Mouse (Mus musculus) forebrain, embryonic 13.5 days (tissue): ENCODE results near the gene Inka2. TPM values are rescaled to one million over a fixed set of nuclear protein-coding genes. Genes with fewer than 3 reads are reported as not detected.

ENCODE experiments used
- ATAC-seq: fragments of 200-750 bp; cut with Nextera tagmentation; 2 replicates; pipeline ENCODE4 v1.8.0; 2017
- H3K27ac ChIP-seq: fragments of 300-500 bp; sonication (generic); 2 replicates; pipeline ENCODE4 v1.5.1; 2015; ENCODE audit warnings: inconsistent platforms, mild to moderate bottlenecking, moderate library complexity
- H3K27me3 ChIP-seq: fragments of 300-500 bp; sonication (generic); 2 replicates; pipeline ENCODE4 v1.6.1; 2015; ENCODE audit warnings: mild to moderate bottlenecking, inconsistent platforms
- H3K36me3 ChIP-seq: fragments of 300-500 bp; sonication (generic); 2 replicates; pipeline ENCODE4 v1.6.1; 2015; ENCODE audit warnings: mild to moderate bottlenecking, inconsistent platforms; ENCODE audit not compliant: poor library complexity, severe bottlenecking
- H3K4me1 ChIP-seq: fragments of 300-500 bp; sonication (generic); 2 replicates; pipeline ENCODE4 v1.6.1; 2015; ENCODE audit warnings: inconsistent platforms
- H3K4me2 ChIP-seq: fragments of 300-500 bp; sonication (generic); 2 replicates; pipeline ENCODE4 v1.6.1; 2015; ENCODE audit warnings: inconsistent platforms, mild to moderate bottlenecking, moderate library complexity
- H3K4me3 ChIP-seq: fragments of 300-500 bp; sonication (generic); 2 replicates; pipeline ENCODE4 v1.5.1; 2015; ENCODE audit warnings: mild to moderate bottlenecking, inconsistent platforms
- H3K9ac ChIP-seq: fragments of 300-500 bp; sonication (generic); 2 replicates; pipeline ENCODE4 v1.6.1; 2015; ENCODE audit warnings: mild to moderate bottlenecking, inconsistent platforms
- H3K9me3 ChIP-seq: fragments of 300-500 bp; sonication (generic); replicated peaks from 2 replicates; pipeline ENCODE4 v1.6.1; 2016; ENCODE audit warnings: inconsistent platforms
- WGBS: fragments of 180-500 bp; shearing (Covaris S2); methylation state at CpG from one replicate; pipeline ENCODE4 v1.1.7; 2015; 5-methylcytosine and 5-hydroxymethylcytosine counted together
- polyA plus RNA-seq: library from polyadenylated mRNA; unstranded; fragments of >200 nt; fragmentation: Nextera tagmentation; extraction: Ambion mirVana; gene quantifications from 2 replicates; pipeline ENCODE4 v1.2.1, GENCODE M21; 2015

Inka2 gene
- polyA plus RNA-seq, 1 experiment from 2014 or later = 2.5 TPM

- H3K36me3 ChIP-seq = peaks cover 17% of the 10 kb centered on the region; the same call in 1 of the 2 replicates
- no peaks in the 10 kb centered on the region for H3K27me3 ChIP-seq
- no peak overlapping the region for H3K9ac ChIP-seq
- no peaks in the 10 kb centered on the region for H3K9me3 ChIP-seq
- no peaks in the 10 kb centered on the region for H3K4me1 ChIP-seq
- ATAC-seq = no peak
- H3K4me2 ChIP-seq = no peak overlapping the region
- WGBS = 88% methylated on average over 7 of the region's 7 CpGs
- no peak overlapping the region for H3K4me3 ChIP-seq
- no peak overlapping the region for H3K27ac ChIP-seq
These were observed 32.7 kb downstream of the Inka2 start for GRCm38 (mm10) chr3:105737070-105737469.

GRCm38 (mm10) chr3:105737666-105738065, 33.3 kb downstream of the Inka2 start:
- H3K9ac ChIP-seq = no peak overlapping the region
- H3K4me1 ChIP-seq = no peaks in the 10 kb centered on the region
- H3K27ac ChIP-seq = no peak overlapping the region
- WGBS = 92% methylated on average over 3 of the region's 3 CpGs
- H3K36me3 ChIP-seq = peaks cover 17% of the 10 kb centered on the region; the same call in 1 of the 2 replicates
- no peak overlapping the region for H3K4me2 ChIP-seq
- no peak overlapping the region for H3K4me3 ChIP-seq
- ATAC-seq = no peak
- no peaks in the 10 kb centered on the region for H3K27me3 ChIP-seq
- H3K9me3 ChIP-seq = no peaks in the 10 kb centered on the region

GRCm38 (mm10) chr3:105746542-105746941, 42.1 kb downstream of the Inka2 start:
- 92% methylated on average over 2 of the region's 2 CpGs for WGBS
- H3K9me3 ChIP-seq = no peaks in the 10 kb centered on the region
- H3K4me1 ChIP-seq = no peaks in the 10 kb centered on the region
- 0 out of 2 replicates have a peak, but pooled peaks cover 3% of the 10 kb centered on the region for H3K36me3 ChIP-seq
- no peak overlapping the region for H3K4me2 ChIP-seq
- no peak overlapping the region for H3K27ac ChIP-seq
- H3K27me3 ChIP-seq = no peaks in the 10 kb centered on the region
- no peak overlapping the region for H3K9ac ChIP-seq
- ATAC-seq = no peak
- no peak overlapping the region for H3K4me3 ChIP-seq

- no peak for ATAC-seq
- Histone ChIP-seq H3K9ac (no peak overlapping the region), H3K27me3 (no peaks in the 10 kb centered on the region), H3K4me2 (no peak overlapping the region), H3K9me3 (no peaks in the 10 kb centered on the region), H3K4me3 (no peak overlapping the region), H3K4me1 (no peaks in the 10 kb centered on the region), H3K36me3 (0 out of 2 replicates have a peak, but pooled peaks cover 3% of the 10 kb centered on the region), H3K27ac (no peak overlapping the region)
- 89% methylated on average over 2 of the region's 2 CpGs for WGBS
These were observed 46.4 kb downstream of the Inka2 start for GRCm38 (mm10) chr3:105750810-105751209.

- Histone ChIP-seq H3K9me3 (no peaks in the 10 kb centered on the region), H3K4me1 (peaks cover 8% of the 10 kb centered on the region; the same call in 1 of the 2 replicates), H3K9ac (no peak overlapping the region), H3K4me2 (no peak overlapping the region), H3K27me3 (no peaks in the 10 kb centered on the region), H3K36me3 (no peaks in the 10 kb centered on the region), H3K27ac (no peak overlapping the region), H3K4me3 (no peak overlapping the region)
- WGBS = 78% methylated on average over 3 of the region's 3 CpGs
- no peak for ATAC-seq
These were observed 49.8 kb downstream of the Inka2 start for GRCm38 (mm10) chr3:105754184-105754583.

- Histone ChIP-seq H3K4me1 (peaks cover 8% of the 10 kb centered on the region; the same call in 1 of the 2 replicates), H3K4me3 (no peak overlapping the region), H3K36me3 (no peaks in the 10 kb centered on the region), H3K9ac (no peak overlapping the region), H3K27ac (no peak overlapping the region), H3K4me2 (no peak overlapping the region), H3K9me3 (no peaks in the 10 kb centered on the region), H3K27me3 (no peaks in the 10 kb centered on the region)
- ATAC-seq = no peak
- WGBS = 96% methylated on average over 9 of the region's 9 CpGs
These were observed 50.7 kb downstream of the Inka2 start for GRCm38 (mm10) chr3:105755123-105755522.

- H3K27me3 ChIP-seq = no peaks in the 10 kb centered on the region
- H3K27ac ChIP-seq = no peak overlapping the region
- no peak overlapping the region for H3K9ac ChIP-seq
- no peak overlapping the region for H3K4me2 ChIP-seq
- no peak for ATAC-seq
- no peaks in the 10 kb centered on the region for H3K36me3 ChIP-seq
- 73% methylated on average over 2 of the region's 2 CpGs for WGBS
- no peak overlapping the region for H3K4me3 ChIP-seq
- peaks cover 8% of the 10 kb centered on the region; the same call in 1 of the 2 replicates for H3K4me1 ChIP-seq
- H3K9me3 ChIP-seq = no peaks in the 10 kb centered on the region
These were observed 52.1 kb downstream of the Inka2 start for GRCm38 (mm10) chr3:105756505-105756904.

- no peak for ATAC-seq
These were observed 53.1 kb downstream of the Inka2 start for GRCm38 (mm10) chr3:105757323-105758083.

GRCm38 (mm10) chr3:105758098-105758497, 53.7 kb downstream of the Inka2 start:
- Histone ChIP-seq H3K36me3 (no peaks in the 10 kb centered on the region), H3K4me2 (no peak overlapping the region), H3K27ac (no peak overlapping the region), H3K9me3 (no peaks in the 10 kb centered on the region), H3K9ac (no peak overlapping the region), H3K4me1 (peaks cover 8% of the 10 kb centered on the region; the same call in 1 of the 2 replicates), H3K27me3 (no peaks in the 10 kb centered on the region), H3K4me3 (no peak overlapping the region)
- no peak for ATAC-seq

More at GRCm38 (mm10) chr3:105757323-105758083, 53.1 kb downstream of the Inka2 start:
- Histone ChIP-seq H3K27me3 (no peaks in the 10 kb centered on the region), H3K9ac (no peak overlapping the region), H3K4me3 (no peak overlapping the region), H3K36me3 (no peaks in the 10 kb centered on the region), H3K4me1 (peaks cover 8% of the 10 kb centered on the region; the same call in 1 of the 2 replicates), H3K9me3 (no peaks in the 10 kb centered on the region), H3K27ac (no peak overlapping the region), H3K4me2 (no peak overlapping the region)
- WGBS = 78% methylated on average over 6 of the region's 6 CpGs

- WGBS = 86% methylated on average over 4 of the region's 4 CpGs
These were observed 54.3 kb downstream of the Inka2 start for GRCm38 (mm10) chr3:105758658-105759057.

GRCm38 (mm10) chr3:105760063-105760462, 55.7 kb downstream of the Inka2 start:
- 88% methylated on average over 3 of the region's 3 CpGs for WGBS
- no peak for ATAC-seq
- H3K4me1 ChIP-seq = peaks cover 8% of the 10 kb centered on the region; the same call in 1 of the 2 replicates
- no peaks in the 10 kb centered on the region for H3K9me3 ChIP-seq
- H3K4me2 ChIP-seq = no peak overlapping the region
- H3K27me3 ChIP-seq = no peaks in the 10 kb centered on the region
- no peak overlapping the region for H3K27ac ChIP-seq
- H3K36me3 ChIP-seq = no peaks in the 10 kb centered on the region
- H3K9ac ChIP-seq = no peak overlapping the region
- no peak overlapping the region for H3K4me3 ChIP-seq

More at GRCm38 (mm10) chr3:105758658-105759057, 54.3 kb downstream of the Inka2 start:
- Histone ChIP-seq H3K4me1 (peaks cover 8% of the 10 kb centered on the region; the same call in 1 of the 2 replicates), H3K9me3 (no peaks in the 10 kb centered on the region), H3K27ac (no peak overlapping the region), H3K4me3 (no peak overlapping the region), H3K9ac (no peak overlapping the region), H3K27me3 (no peaks in the 10 kb centered on the region), H3K4me2 (no peak overlapping the region), H3K36me3 (no peaks in the 10 kb centered on the region)
- no peak for ATAC-seq

- Histone ChIP-seq H3K9me3 (no peaks in the 10 kb centered on the region), H3K9ac (no peak overlapping the region), H3K27ac (no peak overlapping the region), H3K4me1 (no peaks in the 10 kb centered on the region), H3K27me3 (no peaks in the 10 kb centered on the region), H3K36me3 (no peaks in the 10 kb centered on the region), H3K4me2 (no peak overlapping the region), H3K4me3 (no peak overlapping the region)
- 69% methylated on average over 4 of the region's 4 CpGs for WGBS
- ATAC-seq = no peak
These were observed 58.9 kb downstream of the Inka2 start for GRCm38 (mm10) chr3:105763132-105763851.
